Mouse (Mus musculus): ENCODE measurements at regions not wholly inside any gene's neighbourhood (a gene's known extent, or its start where the extent isn't known, plus 50 kb on each side); places are given as distances from the start of the nearest gene placed in this dataset.

DNA sequence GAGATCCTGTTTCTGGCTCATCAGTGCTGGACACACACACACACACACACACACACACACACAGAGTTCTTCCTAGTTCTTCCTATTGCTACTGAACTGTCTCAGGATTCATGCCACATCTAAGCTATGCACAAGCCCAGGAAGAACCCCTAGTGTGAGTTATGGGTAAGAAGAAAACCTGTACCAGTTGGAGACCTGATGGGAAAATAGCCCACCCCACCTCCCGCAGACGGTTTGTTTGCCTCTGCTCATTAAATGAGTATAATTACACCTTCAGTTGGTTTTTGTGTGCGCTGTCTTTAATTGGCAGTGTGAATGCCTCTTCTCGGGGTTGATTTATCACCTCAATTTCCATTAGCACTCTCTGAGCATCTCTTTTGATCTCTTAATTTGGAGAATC is 165.8 kb upstream of the Mocs1 start:
- Histone ChIP-seq H3K4me1 (ENCODE audit: insufficient read depth) (no peaks in the 10 kb centered on the region), H3K4me3 (ENCODE audit: low read depth, low read length) (no peak overlapping the region), H3K4me2 (no peak overlapping the region), H3K9me3 (ENCODE audit: low read depth, low read length) (no peaks in the 10 kb centered on the region), H3K27ac (ENCODE audit: low read depth) (no peak overlapping the region), H3K36me3 (ENCODE audit: insufficient read depth) (no peaks in the 10 kb centered on the region), H3K27me3 (ENCODE audit: insufficient read depth, low read length) (no peaks in the 10 kb centered on the region), H3K9ac (no peak overlapping the region)
- no peak for TF ChIP-seq CTCF (IDR thresholded peaks at IDR 0.05; ENCODE audit: low read depth)
- DNase-seq (no peak), ATAC-seq (ENCODE audit: insufficient read depth) (no peak)
- WGBS, result 59% methylated on average over 4 of the region's 4 CpGs

- WGBS, result 84% methylated on average over 4 of the region's 4 CpGs
These were observed 161.8 kb upstream of the Mocs1 start for GRCm38 (mm10) chr17:49266343-49266742.

GRCm38 (mm10) chr17:49269943-49270342 is 158.2 kb upstream of the Mocs1 start:
- H3K27me3 ChIP-seq (ENCODE audit: insufficient read depth, low read length), result no peaks in the 10 kb centered on the region
- no peaks in the 10 kb centered on the region for H3K4me1 ChIP-seq (ENCODE audit: insufficient read depth)
- H3K4me2 ChIP-seq, result no peak overlapping the region
- no peak for TF ChIP-seq CTCF (IDR thresholded peaks at IDR 0.05; ENCODE audit: low read depth)
- no peaks in the 10 kb centered on the region for H3K36me3 ChIP-seq (ENCODE audit: insufficient read depth)
- DNase-seq, result peak; percentile 71
- WGBS, result 44% methylated on average over 7 of the region's 7 CpGs
- no peak overlapping the region for H3K9ac ChIP-seq
- H3K4me3 ChIP-seq (ENCODE audit: low read depth, low read length), result no peak overlapping the region
- no peak overlapping the region for H3K27ac ChIP-seq (ENCODE audit: low read depth)
- no peaks in the 10 kb centered on the region for H3K9me3 ChIP-seq (ENCODE audit: low read depth, low read length)
- peak; percentile 66; the same call in 1 of the 2 replicates for ATAC-seq (ENCODE audit: insufficient read depth)

More at GRCm38 (mm10) chr17:49266343-49266742, 161.8 kb upstream of the Mocs1 start:
- Histone ChIP-seq H3K4me1 (ENCODE audit: insufficient read depth) (no peaks in the 10 kb centered on the region), H3K4me2 (no peak overlapping the region), H3K36me3 (ENCODE audit: insufficient read depth) (no peaks in the 10 kb centered on the region), H3K9me3 (ENCODE audit: low read depth, low read length) (no peaks in the 10 kb centered on the region), H3K27me3 (ENCODE audit: insufficient read depth, low read length) (no peaks in the 10 kb centered on the region), H3K4me3 (ENCODE audit: low read depth, low read length) (no peak overlapping the region), H3K9ac (no peak overlapping the region), H3K27ac (ENCODE audit: low read depth) (no peak overlapping the region)
- peak; percentile 57 for DNase-seq
- no peak for ATAC-seq (ENCODE audit: insufficient read depth)
- TF ChIP-seq CTCF (IDR thresholded peaks at IDR 0.05; ENCODE audit: low read depth), result peak; percentile 73

GRCm38 (mm10) chr17:49272661-49273448 is 155.3 kb upstream of the Mocs1 start:
- H3K4me3 ChIP-seq (ENCODE audit: low read depth, low read length), result no peak overlapping the region
- TF ChIP-seq CTCF (IDR thresholded peaks at IDR 0.05; ENCODE audit: low read depth), result no peak
- DNase-seq (peak; percentile 47), ATAC-seq (ENCODE audit: insufficient read depth) (peak; percentile 47; the same call in 1 of the 2 replicates)
- no peak overlapping the region for H3K4me2 ChIP-seq
- H3K27ac ChIP-seq (ENCODE audit: low read depth), result no peak overlapping the region
- no peaks in the 10 kb centered on the region for H3K36me3 ChIP-seq (ENCODE audit: insufficient read depth)
- H3K27me3 ChIP-seq (ENCODE audit: insufficient read depth, low read length), result no peaks in the 10 kb centered on the region
- 44% methylated on average over 11 of the region's 11 CpGs for WGBS
- H3K9ac ChIP-seq, result no peak overlapping the region
- no peaks in the 10 kb centered on the region for H3K4me1 ChIP-seq (ENCODE audit: insufficient read depth)
- no peaks in the 10 kb centered on the region for H3K9me3 ChIP-seq (ENCODE audit: low read depth, low read length)

DNA sequence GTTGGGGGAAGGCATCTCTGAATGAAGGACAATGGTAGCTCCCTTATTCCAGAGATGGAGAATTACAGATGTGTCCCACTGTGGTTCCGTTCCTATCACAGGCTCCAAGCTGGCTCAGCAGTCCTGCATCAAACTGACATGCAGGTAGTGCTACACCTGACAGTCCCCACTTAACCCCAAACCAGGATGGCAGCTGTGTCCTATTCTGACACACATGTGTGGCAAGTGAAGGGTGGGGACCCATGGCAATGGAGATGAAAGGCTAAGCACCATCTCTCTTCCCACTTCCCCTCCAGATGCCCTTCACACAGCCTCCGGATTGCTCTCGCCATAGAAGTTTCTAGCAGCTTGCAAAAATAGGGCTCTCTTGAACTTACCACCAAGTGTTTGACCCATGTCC is 153.2 kb upstream of the Mocs1 start:
- H3K9me3 ChIP-seq (ENCODE audit: low read depth, low read length), result no peaks in the 10 kb centered on the region
- TF ChIP-seq CTCF (IDR thresholded peaks at IDR 0.05; ENCODE audit: low read depth), result no peak
- no peak overlapping the region for H3K4me2 ChIP-seq
- H3K27me3 ChIP-seq (ENCODE audit: insufficient read depth, low read length), result no peaks in the 10 kb centered on the region
- no peak overlapping the region for H3K4me3 ChIP-seq (ENCODE audit: low read depth, low read length)
- no peak for ATAC-seq (ENCODE audit: insufficient read depth)
- no peak overlapping the region for H3K9ac ChIP-seq
- 85% methylated on average over 3 of the region's 3 CpGs for WGBS
- no peaks in the 10 kb centered on the region for H3K36me3 ChIP-seq (ENCODE audit: insufficient read depth)
- no peaks in the 10 kb centered on the region for H3K4me1 ChIP-seq (ENCODE audit: insufficient read depth)
- H3K27ac ChIP-seq (ENCODE audit: low read depth), result no peak overlapping the region
- DNase-seq, result no peak

DNA sequence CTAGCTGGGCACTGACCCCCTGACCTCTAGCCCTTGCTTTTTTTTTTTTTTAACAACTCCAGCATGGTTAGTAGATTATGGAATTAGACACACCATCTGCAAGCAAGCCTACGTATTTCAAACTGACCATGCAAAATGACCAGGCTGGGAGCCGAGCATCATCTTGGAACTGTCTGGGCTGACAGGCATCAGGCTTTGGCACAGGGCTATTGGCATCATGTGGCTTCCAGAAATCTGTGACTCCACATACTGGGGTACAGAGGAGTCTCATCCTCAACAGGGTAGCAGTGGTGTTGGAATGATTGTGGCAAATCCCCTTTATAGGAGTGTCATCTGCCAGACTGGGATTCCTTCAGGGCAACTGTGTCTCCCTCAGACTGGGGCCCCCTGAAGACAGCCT is 152.7 kb upstream of the Mocs1 start:
- DNase-seq (no peak), ATAC-seq (ENCODE audit: insufficient read depth) (no peak)
- no peaks in the 10 kb centered on the region for H3K4me1 ChIP-seq (ENCODE audit: insufficient read depth)
- H3K4me3 ChIP-seq (ENCODE audit: low read depth, low read length), result no peak overlapping the region
- no peaks in the 10 kb centered on the region for H3K9me3 ChIP-seq (ENCODE audit: low read depth, low read length)
- H3K27me3 ChIP-seq (ENCODE audit: insufficient read depth, low read length), result no peaks in the 10 kb centered on the region
- H3K36me3 ChIP-seq (ENCODE audit: insufficient read depth), result no peaks in the 10 kb centered on the region
- no peak overlapping the region for H3K9ac ChIP-seq
- no peak overlapping the region for H3K4me2 ChIP-seq
- 77% methylated on average over 2 of the region's 2 CpGs for WGBS
- no peak for TF ChIP-seq CTCF (IDR thresholded peaks at IDR 0.05; ENCODE audit: low read depth)
- H3K27ac ChIP-seq (ENCODE audit: low read depth), result no peak overlapping the region

DNA sequence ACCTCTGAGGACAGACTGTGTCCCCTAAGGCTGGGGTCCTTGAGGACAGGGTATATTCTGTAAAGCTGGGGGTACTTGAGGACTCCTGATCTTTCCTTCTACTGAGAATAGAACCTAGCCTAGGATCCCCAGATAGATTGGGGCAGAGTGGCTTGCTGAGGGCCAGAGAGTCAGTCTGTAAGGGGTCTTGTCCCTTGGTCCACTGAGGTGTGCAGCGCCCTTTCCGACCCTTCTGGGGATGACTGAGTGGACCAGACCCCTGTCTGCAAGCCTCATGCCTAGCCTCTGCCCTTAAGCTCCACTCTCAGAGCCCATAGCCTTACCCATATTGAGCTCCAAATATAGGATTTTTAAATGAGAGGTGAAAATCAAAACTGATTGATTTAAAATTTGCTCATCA is 152.2 kb upstream of the Mocs1 start:
- no peak overlapping the region for H3K4me3 ChIP-seq (ENCODE audit: low read depth, low read length)
- no peaks in the 10 kb centered on the region for H3K36me3 ChIP-seq (ENCODE audit: insufficient read depth)
- H3K9ac ChIP-seq, result no peak overlapping the region
- no peak for TF ChIP-seq CTCF (IDR thresholded peaks at IDR 0.05; ENCODE audit: low read depth)
- no peak overlapping the region for H3K4me2 ChIP-seq
- no peaks in the 10 kb centered on the region for H3K27me3 ChIP-seq (ENCODE audit: insufficient read depth, low read length)
- ATAC-seq (ENCODE audit: insufficient read depth) (no peak), DNase-seq (no peak)
- no peaks in the 10 kb centered on the region for H3K4me1 ChIP-seq (ENCODE audit: insufficient read depth)
- 83% methylated on average over 2 of the region's 2 CpGs for WGBS
- no peak overlapping the region for H3K27ac ChIP-seq (ENCODE audit: low read depth)
- H3K9me3 ChIP-seq (ENCODE audit: low read depth, low read length), result no peaks in the 10 kb centered on the region

All from lung, embryonic 14.5 days (tissue).